Mouse (Mus musculus): ENCODE measurements around the gene Fzd1.

DNA sequence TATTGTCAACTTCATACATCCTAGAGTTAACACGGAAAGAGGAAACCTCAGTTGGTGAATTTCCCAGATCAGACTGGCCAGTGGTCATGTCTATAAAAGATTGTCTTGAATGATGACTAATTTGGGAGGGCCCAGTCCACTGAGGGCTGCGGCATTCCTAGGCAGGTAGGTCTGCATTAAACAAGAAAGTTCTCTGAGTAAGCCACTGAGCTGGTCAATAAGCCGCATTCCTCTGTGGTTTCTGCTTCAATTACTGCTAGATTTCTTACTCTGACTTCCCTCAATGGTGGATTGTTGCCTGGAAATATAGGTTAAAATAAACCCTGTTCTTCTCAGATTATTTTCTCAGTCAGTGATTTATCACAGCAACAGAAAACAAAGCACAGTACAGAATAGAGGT is 30.6 kb upstream of the Fzd1 start:
- TF ChIP-seq CTCF (IDR thresholded peaks at IDR 0.05; ENCODE audit: borderline replicate concordance, insufficient read depth, low read length): no peak
- no peak for TF ChIP-seq POLR2A (IDR thresholded peaks at IDR 0.05; ENCODE audit: low read depth, low read length)
